Mouse (Mus musculus): ENCODE data around the gene Lamc3.

GRCm38 (mm10) chr2:31876446-31876845 lies 10.6 kb upstream of the Lamc3 start:
- TF ChIP-seq POLR2A (IDR thresholded peaks at IDR 0.05; ENCODE audit: control insufficient read depth, low read depth, low read length) (no peak), CTCF (IDR thresholded peaks at IDR 0.05; ENCODE audit: control insufficient read depth, insufficient read depth, insufficient replicate concordance, low read depth, low read length) (no peak)

All from testis, adult 2 months (tissue).